Mouse (Mus musculus) erythroblast, embryonic 14.5 days (primary cell): Measurements from ENCODE around the gene Cab39l. TPM values are rescaled to one million over a fixed set of nuclear protein-coding genes. Genes with fewer than 3 reads are reported as not detected.

Experiments
- H3K27me3 ChIP-seq: 2 replicates; pipeline ENCODE4 v1.6.1; 2012; ENCODE audit warnings: inconsistent platforms; ENCODE audit not compliant: control insufficient read depth
- H3K36me3 ChIP-seq: 2 replicates; pipeline ENCODE4 v1.6.1; 2012; ENCODE audit warnings: mild to moderate bottlenecking, inconsistent platforms; ENCODE audit not compliant: control insufficient read depth
- H3K4me1 ChIP-seq: 2 replicates; pipeline ENCODE4 v1.6.1; 2012; ENCODE audit warnings: inconsistent platforms; ENCODE audit not compliant: control insufficient read depth
- H3K4me3 ChIP-seq: replicated peaks from 2 replicates; pipeline ENCODE3; 2012; ENCODE audit warnings: moderate library complexity, mild to moderate bottlenecking, inconsistent platforms
- H3K9me3 ChIP-seq: 2 replicates; pipeline ENCODE4 v1.6.1; 2012; ENCODE audit warnings: low read length, inconsistent platforms, mixed read lengths; ENCODE audit not compliant: control insufficient read depth
- GATA1 ChIP-seq: IDR thresholded peaks from 2 replicates; pipeline ENCODE4 v1.6.1; 2012; ENCODE audit warnings: low read length, inconsistent platforms, mixed read lengths
- TAL1 ChIP-seq: IDR thresholded peaks from 3 replicates; pipeline ENCODE4 v1.6.1; 2012; ENCODE audit warnings: low read length, inconsistent platforms, mixed read lengths
- polyA plus RNA-seq: library from polyadenylated mRNA; stranded (reverse); fragments of >175 nt; gene quantifications from 2 replicates; pipeline ENCODE4 v1.2.3, GENCODE M21; 2012

Gene Cab39l
- polyA plus RNA-seq, 1 experiment: 0.31 TPM

DNA sequence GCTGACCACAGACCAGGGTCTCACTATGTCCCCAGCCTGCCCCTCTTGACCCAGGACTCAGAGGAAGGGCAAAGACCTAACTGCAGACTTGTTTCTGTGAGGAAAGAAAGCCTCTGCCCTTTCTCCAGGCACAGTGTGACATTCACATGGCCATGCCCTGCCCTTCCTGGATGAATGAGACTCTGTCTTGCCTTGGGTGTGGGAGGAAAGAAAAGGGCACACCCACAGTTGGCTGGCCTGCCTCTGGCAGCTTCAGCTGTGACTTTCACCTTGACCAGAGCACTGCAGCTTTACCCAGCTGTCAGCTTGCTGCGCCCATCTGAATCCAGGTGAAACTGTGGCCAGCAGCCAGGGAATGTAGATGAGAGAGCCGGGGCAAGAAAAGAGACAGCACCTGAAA lies 110.1 kb downstream of the Cab39l start:
- peaks cover 17% of the 10 kb centered on the region for H3K36me3 ChIP-seq
- TF ChIP-seq GATA1 (no peak), TAL1 (no peak)
- H3K27me3 ChIP-seq: no peaks in the 10 kb centered on the region
- no peak overlapping the region for H3K4me3 ChIP-seq
- H3K9me3 ChIP-seq: no peaks in the 10 kb centered on the region
- H3K4me1 ChIP-seq: no peaks in the 10 kb centered on the region

- H3K36me3 ChIP-seq: peaks cover 12% of the 10 kb centered on the region
- H3K4me3 ChIP-seq: no peak overlapping the region
- TF ChIP-seq TAL1 (no peak), GATA1 (no peak)
Observed at GRCm38 (mm10) chr14:59551956-59552355, 111.2 kb downstream of the Cab39l start.

DNA sequence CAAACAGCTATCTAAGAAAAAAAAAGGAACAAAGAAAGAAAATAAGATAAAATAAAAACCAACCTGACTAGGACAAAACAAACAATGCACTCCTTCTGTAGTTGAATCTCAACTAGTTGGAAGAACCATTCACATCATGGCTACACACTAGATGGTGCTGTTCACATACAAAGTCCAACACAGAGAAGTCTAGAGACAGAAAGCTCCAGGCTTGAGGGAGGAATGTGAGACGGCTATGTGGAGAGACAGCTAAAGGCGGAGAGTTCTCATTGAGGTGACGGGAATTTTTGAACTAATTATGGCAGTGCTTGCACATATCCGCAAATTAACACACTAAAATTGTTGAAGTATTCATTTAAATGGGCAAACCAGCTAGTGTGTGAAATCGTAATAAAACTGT lies 113.3 kb downstream of the Cab39l start:
- Histone ChIP-seq H3K4me1 (no peaks in the 10 kb centered on the region; the same call in 1 of the 2 replicates), H3K4me3 (no peak overlapping the region), H3K36me3 (peaks cover 7% of the 10 kb centered on the region), H3K9me3 (no peaks in the 10 kb centered on the region), H3K27me3 (no peaks in the 10 kb centered on the region)
- TF ChIP-seq GATA1: no peak
- TF ChIP-seq TAL1: no peak

More at GRCm38 (mm10) chr14:59551956-59552355, 111.2 kb downstream of the Cab39l start:
- H3K27me3 ChIP-seq: no peaks in the 10 kb centered on the region
- H3K4me1 ChIP-seq: no peaks in the 10 kb centered on the region
- H3K9me3 ChIP-seq: no peaks in the 10 kb centered on the region

DNA sequence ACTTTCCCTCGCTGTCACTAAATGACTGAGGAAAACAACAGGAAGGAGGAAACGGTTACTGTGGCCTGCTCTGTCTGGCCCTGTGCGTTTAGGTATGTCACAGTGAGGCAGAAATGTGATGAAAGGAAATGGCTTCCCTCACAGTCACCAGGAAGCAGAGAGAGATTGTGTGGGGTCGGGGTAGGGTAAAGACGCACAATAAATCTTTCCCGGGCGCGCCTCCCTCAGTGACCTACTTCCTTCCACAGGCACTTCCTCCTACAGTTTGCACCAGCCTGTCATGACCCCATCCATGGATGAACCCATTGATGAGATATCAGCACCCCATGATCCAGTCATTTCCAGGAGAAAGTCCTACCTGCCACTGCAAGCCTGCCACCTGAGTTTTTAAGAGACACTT lies 114.2 kb downstream of the Cab39l start:
- H3K4me1 ChIP-seq: no peaks in the 10 kb centered on the region; the same call in 1 of the 2 replicates
- TF ChIP-seq TAL1 (no peak), GATA1 (no peak)

DNA sequence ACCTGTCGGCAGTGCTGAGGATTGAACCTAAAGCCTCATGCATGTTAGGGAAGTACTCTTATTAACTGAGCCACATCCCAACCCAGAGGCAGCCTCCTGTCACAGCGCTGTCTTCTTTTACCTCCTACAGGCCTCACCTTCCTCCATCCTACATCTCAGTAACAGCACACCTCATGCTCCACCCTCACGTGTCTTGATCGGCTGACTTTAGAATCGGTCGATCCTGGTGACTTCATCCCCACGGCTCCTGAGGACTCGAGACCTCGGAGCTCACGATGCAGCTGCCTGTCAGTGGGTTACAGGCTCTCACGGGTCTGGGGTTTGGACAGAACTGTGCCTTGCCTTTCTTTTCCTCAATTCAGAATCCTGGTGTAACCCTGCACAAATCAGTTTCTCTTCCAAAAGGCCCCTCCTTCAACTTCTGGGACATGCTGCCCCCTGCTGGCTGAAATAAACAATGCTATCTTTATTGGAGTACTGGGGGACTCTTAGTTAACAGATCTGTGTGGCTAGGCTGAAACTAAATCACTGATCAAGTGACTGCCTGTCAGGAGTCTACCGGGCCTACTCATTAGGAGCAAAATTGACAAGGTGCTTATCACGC lies 115.3 kb downstream of the Cab39l start:
- Histone ChIP-seq H3K9me3 (no peaks in the 10 kb centered on the region), H3K27me3 (no peaks in the 10 kb centered on the region), H3K4me1 (no peaks in the 10 kb centered on the region; the same call in 1 of the 2 replicates), H3K4me3 (no peak overlapping the region), H3K36me3 (no peaks in the 10 kb centered on the region)
- no peak for TF ChIP-seq TAL1
- no peak for TF ChIP-seq GATA1

More for the DNA sequence above, 114.2 kb downstream of the Cab39l start:
- Histone ChIP-seq H3K4me3 (no peak overlapping the region), H3K27me3 (no peaks in the 10 kb centered on the region), H3K9me3 (no peaks in the 10 kb centered on the region), H3K36me3 (peaks cover 3% of the 10 kb centered on the region)

DNA sequence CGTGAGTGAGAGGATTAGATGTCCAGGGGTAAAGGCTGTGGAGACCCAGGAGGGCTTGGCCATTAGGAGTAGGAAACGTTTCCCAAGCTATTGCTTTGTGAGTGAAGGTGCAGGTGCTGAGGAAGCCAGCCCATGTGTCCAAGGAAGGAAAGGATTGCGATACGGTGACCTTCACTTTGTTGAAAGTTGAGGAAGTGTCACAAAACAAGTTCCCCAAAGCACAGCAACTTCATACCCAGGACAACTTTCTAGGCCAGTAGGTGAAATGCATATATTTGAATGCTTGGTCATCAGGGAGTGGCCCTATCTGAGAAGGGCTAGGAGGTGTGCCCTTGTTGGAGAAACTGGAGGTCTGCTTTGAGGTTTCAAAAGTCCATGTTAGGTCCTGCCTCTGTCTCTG lies 116.3 kb downstream of the Cab39l start:
- H3K4me1 ChIP-seq: no peaks in the 10 kb centered on the region; the same call in 1 of the 2 replicates
- no peaks in the 10 kb centered on the region for H3K9me3 ChIP-seq
- H3K36me3 ChIP-seq: no peaks in the 10 kb centered on the region
- TF ChIP-seq TAL1 (no peak), GATA1 (no peak)
- no peaks in the 10 kb centered on the region for H3K27me3 ChIP-seq
- H3K4me3 ChIP-seq: no peak overlapping the region

GRCm38 (mm10) chr14:59557886-59558285 lies 117.1 kb downstream of the Cab39l start:
- Histone ChIP-seq H3K36me3 (no peaks in the 10 kb centered on the region), H3K4me3 (no peak overlapping the region), H3K4me1 (no peaks in the 10 kb centered on the region; the same call in 1 of the 2 replicates), H3K27me3 (no peaks in the 10 kb centered on the region), H3K9me3 (no peaks in the 10 kb centered on the region)
- TF ChIP-seq GATA1: no peak
- TF ChIP-seq TAL1: no peak

DNA sequence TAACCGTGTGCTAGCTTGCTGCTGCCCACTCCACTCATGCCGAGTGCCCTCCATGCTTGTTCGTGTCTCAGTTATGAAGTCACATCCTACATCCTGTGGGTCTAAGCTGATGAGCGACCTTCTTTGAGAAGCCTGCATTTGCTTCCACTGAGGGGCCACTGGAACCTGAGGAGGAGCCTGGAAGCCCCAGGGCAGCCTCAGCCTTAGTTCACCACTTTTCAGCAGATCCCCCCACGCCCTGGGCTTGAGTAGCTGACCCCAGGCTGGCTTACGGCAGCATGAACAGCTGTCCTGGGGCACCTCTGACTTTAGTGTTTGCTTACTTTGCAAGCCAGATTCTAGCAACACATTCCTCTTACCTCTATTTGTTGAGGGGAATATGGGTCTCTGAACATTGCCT lies 126.0 kb downstream of the Cab39l start:
- H3K27me3 ChIP-seq: no peaks in the 10 kb centered on the region
- no peak overlapping the region for H3K4me3 ChIP-seq
- H3K4me1 ChIP-seq: no peaks in the 10 kb centered on the region
- peaks cover 62% of the 10 kb centered on the region for H3K36me3 ChIP-seq
- no peaks in the 10 kb centered on the region for H3K9me3 ChIP-seq
- no peak for TF ChIP-seq TAL1
- TF ChIP-seq GATA1: no peak

DNA sequence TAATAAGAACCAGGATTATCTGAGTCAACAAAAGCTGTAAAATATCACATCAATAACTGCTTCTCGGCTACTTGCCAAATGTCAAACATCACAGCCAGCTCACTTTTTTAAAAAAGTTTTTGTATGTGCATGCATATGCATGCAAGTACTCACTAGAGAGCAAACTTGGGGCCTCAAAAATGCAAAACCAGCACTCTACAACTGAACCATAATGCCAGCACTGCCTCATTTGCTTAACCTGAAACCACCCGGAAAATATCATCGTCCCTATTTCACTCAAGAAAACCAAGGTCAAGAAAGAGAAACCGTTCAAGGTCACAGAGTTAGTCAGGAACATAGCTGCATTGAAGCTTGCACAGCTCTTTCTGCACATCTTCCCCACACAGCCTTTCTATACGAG lies 135.6 kb downstream of the Cab39l start:
- no peak for TF ChIP-seq GATA1
- TF ChIP-seq TAL1: no peak
- Histone ChIP-seq H3K27me3 (no peaks in the 10 kb centered on the region), H3K9me3 (no peaks in the 10 kb centered on the region), H3K4me3 (no peak overlapping the region), H3K36me3 (peaks cover 51% of the 10 kb centered on the region), H3K4me1 (no peaks in the 10 kb centered on the region)

DNA sequence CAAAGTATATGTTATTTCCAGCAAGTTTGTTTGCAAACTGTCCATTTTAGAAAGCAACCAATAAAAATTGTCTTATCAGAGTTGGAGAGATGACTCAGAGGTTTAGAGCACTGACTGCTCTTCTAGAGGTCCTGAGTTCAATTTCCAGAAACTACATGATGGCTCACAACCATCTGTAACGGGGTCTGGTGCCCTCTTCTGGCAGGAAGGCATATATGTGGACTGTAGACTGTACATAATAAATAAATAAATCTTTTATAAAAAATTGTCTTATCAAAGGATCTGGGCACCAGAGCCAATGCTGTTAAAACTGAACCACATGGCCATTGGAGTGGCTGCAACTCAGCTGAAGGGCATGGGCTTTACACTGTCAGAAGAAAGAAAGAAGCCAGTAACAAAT lies 149.8 kb downstream of the Cab39l start:
- TF ChIP-seq GATA1 (no peak), TAL1 (no peak)
- no peak overlapping the region for H3K4me3 ChIP-seq
- no peaks in the 10 kb centered on the region for H3K27me3 ChIP-seq
- peaks cover 74% of the 10 kb centered on the region for H3K36me3 ChIP-seq
- H3K9me3 ChIP-seq: no peaks in the 10 kb centered on the region
- no peaks in the 10 kb centered on the region for H3K4me1 ChIP-seq
